ENCODE assay signal across 8 mouse cellular contexts in the genomic region with DNA sequence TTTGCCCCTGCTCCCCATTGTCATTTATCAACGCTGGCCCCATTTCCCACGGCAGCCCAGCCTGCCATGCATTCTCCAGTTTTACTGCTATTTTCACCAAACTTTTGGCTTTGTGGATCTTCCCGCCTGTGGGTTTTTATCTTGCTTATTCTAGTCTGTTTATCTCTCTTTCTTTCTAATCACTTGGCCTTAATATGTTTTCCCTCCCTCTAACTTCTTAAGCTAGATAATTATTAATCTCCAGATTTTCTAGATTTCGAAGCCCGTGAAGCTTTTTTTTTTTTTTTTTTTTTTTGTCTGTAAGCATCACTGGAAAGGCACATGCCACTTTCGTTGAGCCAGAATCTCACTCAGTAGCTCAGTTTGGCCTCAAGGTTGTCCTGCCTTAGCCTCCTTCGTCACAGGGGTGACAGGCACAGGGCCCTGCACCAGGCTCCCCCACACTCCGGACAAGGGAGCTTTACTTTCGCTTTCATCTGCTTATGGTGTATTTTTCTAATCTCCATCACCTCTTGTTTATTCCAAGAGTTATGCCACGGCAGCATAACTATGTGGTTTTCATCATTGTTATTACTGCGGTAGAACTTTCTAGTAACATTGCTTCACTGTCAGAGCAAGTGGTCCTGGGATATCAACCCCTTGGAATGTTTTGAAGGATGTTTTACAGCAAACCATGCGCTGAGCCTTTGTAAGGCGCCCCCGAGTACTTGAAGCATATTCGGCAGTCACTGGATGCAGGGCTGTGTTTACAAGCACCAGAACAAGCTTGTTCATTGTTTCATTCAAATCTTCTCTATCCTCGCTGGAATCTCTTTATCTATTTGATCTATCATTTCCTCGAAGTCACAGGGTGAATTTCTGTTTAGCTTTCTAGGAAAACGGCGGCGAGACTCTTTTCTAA.
DNase-seq lines count a peak whose midpoint lies in the region; ATAC-seq lines count a peak whose summit lies in the region.

No protein-coding gene starts in this region.

- H3K4me2 ChIP-seq in embryonic facial prominence, embryonic 13.5 days: peak overlapping the region; percentile 26
- H3K4me2 ChIP-seq in liver, embryonic 13.5 days: peak overlapping the region; percentile 30; the same call in 1 of the 2 replicates
- peak overlapping the region; percentile 31; the same call in 1 of the 2 replicates for H3K4me2 ChIP-seq in stomach, embryonic 15.5 days

- peaks cover 11% of the 10 kb centered on the region for H3K4me1 ChIP-seq in embryonic facial prominence, embryonic 13.5 days
- peaks cover 29% of the 10 kb centered on the region for H3K4me1 ChIP-seq in embryonic facial prominence, embryonic 10.5 days
- H3K4me1 ChIP-seq in liver, embryonic 13.5 days (replicated peaks): peaks cover 50% of the 10 kb centered on the region
- H3K4me1 ChIP-seq in stomach, embryonic 15.5 days: peaks cover 29% of the 10 kb centered on the region; the same call in 1 of the 2 replicates

- 54% methylated on average over 20 of the region's 20 CpGs for WGBS in embryonic facial prominence, embryonic 13.5 days
- WGBS in embryonic facial prominence, embryonic 10.5 days: 69% methylated on average over 20 of the region's 20 CpGs
- 42% methylated on average over 20 of the region's 20 CpGs for WGBS in liver, embryonic 13.5 days (ENCODE audit: insufficient replicate concordance)
- 40% methylated on average over 20 of the region's 20 CpGs for WGBS in stomach, embryonic 15.5 days

- H3K36me3 ChIP-seq in embryonic facial prominence, embryonic 13.5 days: no peaks in the 10 kb centered on the region
- H3K36me3 ChIP-seq in embryonic facial prominence, embryonic 10.5 days (replicated peaks): no peaks in the 10 kb centered on the region
- no peaks in the 10 kb centered on the region for H3K36me3 ChIP-seq in liver, embryonic 13.5 days
- no peaks in the 10 kb centered on the region for H3K36me3 ChIP-seq in stomach, embryonic 15.5 days

- no peak overlapping the region for H3K4me3 ChIP-seq in embryonic facial prominence, embryonic 13.5 days
- H3K4me3 ChIP-seq in embryonic facial prominence, embryonic 10.5 days: no peak overlapping the region
- H3K4me3 ChIP-seq in liver, embryonic 13.5 days (replicated peaks): no peak overlapping the region
- no peak overlapping the region for H3K4me3 ChIP-seq in stomach, embryonic 15.5 days (replicated peaks)

- no peak for ATAC-seq in embryonic facial prominence, embryonic 13.5 days (ENCODE audit: insufficient number of reproducible peaks, insufficient read depth, low FRiP score, low TSS enrichment, low read depth)
- ATAC-seq in liver, embryonic 13.5 days (ENCODE audit: low read depth): no peak
- no peak for ATAC-seq in stomach, embryonic 15.5 days (ENCODE audit: insufficient read depth, low FRiP score, low read depth)

- no peaks in the 10 kb centered on the region for H3K9me3 ChIP-seq in embryonic facial prominence, embryonic 13.5 days
- no peaks in the 10 kb centered on the region for H3K9me3 ChIP-seq in embryonic facial prominence, embryonic 10.5 days
- H3K9me3 ChIP-seq in liver, embryonic 13.5 days (replicated peaks): no peaks in the 10 kb centered on the region
- H3K9me3 ChIP-seq in stomach, embryonic 15.5 days: no peaks in the 10 kb centered on the region

- no peak for DNase-seq in embryonic facial prominence, embryonic 10.5 days (ENCODE audit: low spot score)
- peak; percentile 31 to 51 for DNase-seq in lung, adult 18-20 months
- DNase-seq in lung, postnatal 4 days: no peak
- no peak for DNase-seq in liver, embryonic 13.5 days
- DNase-seq in right cerebral cortex, postnatal 36 days (ENCODE audit: low spot score in 2 of 2): no peak
- no peak for DNase-seq in cerebellum, postnatal 36 days

- H3K27ac ChIP-seq in embryonic facial prominence, embryonic 13.5 days: peak overlapping the region; percentile 62
- no peak overlapping the region for H3K27ac ChIP-seq in embryonic facial prominence, embryonic 10.5 days (replicated peaks)
- H3K27ac ChIP-seq in liver, embryonic 13.5 days: no peak overlapping the region
- no peak overlapping the region for H3K27ac ChIP-seq in stomach, embryonic 15.5 days

- H3K27me3 ChIP-seq in embryonic facial prominence, embryonic 13.5 days: no peaks in the 10 kb centered on the region
- H3K27me3 ChIP-seq in embryonic facial prominence, embryonic 10.5 days (replicated peaks; ENCODE audit: low read depth, poor library complexity, severe bottlenecking): peaks cover 36% of the 10 kb centered on the region
- no peaks in the 10 kb centered on the region for H3K27me3 ChIP-seq in liver, embryonic 13.5 days
- no peaks in the 10 kb centered on the region for H3K27me3 ChIP-seq in stomach, embryonic 15.5 days (replicated peaks)

- H3K9ac ChIP-seq in embryonic facial prominence, embryonic 13.5 days: no peak overlapping the region
- no peak overlapping the region for H3K9ac ChIP-seq in liver, embryonic 13.5 days
- no peak overlapping the region for H3K9ac ChIP-seq in stomach, embryonic 15.5 days

Comparison
In these comparisons a context has a peak if more than half of its experiments do, and no peak if none do; other contexts are left out.
1. DNase-seq: peak in lung, adult 18-20 months (2 of 2); none in embryonic facial prominence, embryonic 10.5 days (single experiment), lung, postnatal 4 days (0 of 2), liver, embryonic 13.5 days (single experiment), right cerebral cortex, postnatal 36 days (0 of 2) and cerebellum, postnatal 36 days (0 of 2).
2. Peak in every context shown above with its lines, with median percentiles within 50 percentile points of each other: H3K4me2 ChIP-seq.